In the genomic region with DNA sequence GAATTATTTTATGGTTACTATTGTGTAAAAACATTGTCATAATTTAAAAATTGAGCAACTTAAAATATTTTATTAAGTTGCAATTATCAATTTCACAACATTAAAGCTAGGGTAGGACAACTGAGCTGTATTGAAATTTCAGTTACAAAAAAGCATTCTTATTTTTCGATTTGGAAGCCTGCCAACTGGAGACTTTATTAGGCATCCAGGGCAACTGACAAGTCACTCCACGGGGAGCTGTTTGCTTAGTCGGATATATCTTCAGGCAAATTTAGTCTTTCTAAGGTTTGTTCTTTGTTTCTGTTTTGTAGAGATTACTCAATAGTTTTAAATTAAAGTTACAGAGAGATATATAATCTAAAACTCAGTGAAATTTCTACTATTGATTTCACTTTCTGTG, we compare ENCODE assay signal across 26 mouse cellular contexts.
DNase-seq lines count a peak whose midpoint lies in the region; ATAC-seq and TF ChIP-seq lines count a peak whose summit lies in the region.
"Had no signal": no experiment of that assay in that cellular context is flagged by ENCODE, and none has a peak within 500 bp of the region (broad histone marks: within the 10 kb centered on the region; RNA-seq: fewer than 3 reads in every experiment).

No protein-coding gene starts in this region.

- H3K9ac ChIP-seq in embryonic facial prominence, embryonic 14.5 days (ENCODE audit: low read depth, low read length) = no peak overlapping the region
- H3K9ac ChIP-seq in hindbrain, postnatal 0 days (replicated peaks; ENCODE audit: low read length) = no peak overlapping the region
- H3K9ac ChIP-seq in hindbrain, embryonic 16.5 days (ENCODE audit: low read depth, low read length) = no peak overlapping the region
- H3K9ac ChIP-seq in midbrain, postnatal 0 days (replicated peaks; ENCODE audit: low read length, poor library complexity, severe bottlenecking) = no peak overlapping the region
- no peak overlapping the region for H3K9ac ChIP-seq in midbrain, embryonic 16.5 days (ENCODE audit: low read depth, low read length)
- H3K9ac ChIP-seq: embryonic facial prominence, embryonic 13.5 days; forebrain, embryonic 13.5 days; heart, embryonic 12.5 days; heart, embryonic 15.5 days; hindbrain, embryonic 15.5 days had no signal

- no peak overlapping the region for H3K4me2 ChIP-seq in embryonic facial prominence, embryonic 14.5 days (ENCODE audit: low read depth, low read length)
- H3K4me2 ChIP-seq in hindbrain, postnatal 0 days (ENCODE audit: low read depth, low read length) = no peak overlapping the region
- no peak overlapping the region for H3K4me2 ChIP-seq in hindbrain, embryonic 16.5 days (ENCODE audit: low read length)
- H3K4me2 ChIP-seq in midbrain, postnatal 0 days (ENCODE audit: low read depth, low read length, poor library complexity, severe bottlenecking) = no peak overlapping the region
- H3K4me2 ChIP-seq in midbrain, embryonic 16.5 days (ENCODE audit: low read length) = no peak overlapping the region
- H3K4me2 ChIP-seq: embryonic facial prominence, embryonic 13.5 days; forebrain, embryonic 13.5 days; heart, embryonic 12.5 days; heart, embryonic 15.5 days; hindbrain, embryonic 15.5 days had no signal

- H3K4me1 ChIP-seq in embryonic facial prominence, embryonic 14.5 days (ENCODE audit: control insufficient read depth, insufficient read depth, low read length) = no peaks in the 10 kb centered on the region
- no peaks in the 10 kb centered on the region for H3K4me1 ChIP-seq in embryonic facial prominence, embryonic 10.5 days
- no peaks in the 10 kb centered on the region for H3K4me1 ChIP-seq in hindbrain, postnatal 0 days (ENCODE audit: insufficient read depth, low read length)
- no peaks in the 10 kb centered on the region for H3K4me1 ChIP-seq in hindbrain, embryonic 16.5 days (ENCODE audit: control insufficient read depth, insufficient read depth, low read depth, low read length)
- no peaks in the 10 kb centered on the region for H3K4me1 ChIP-seq in midbrain, postnatal 0 days (ENCODE audit: insufficient read depth, low read length)
- no peaks in the 10 kb centered on the region for H3K4me1 ChIP-seq in midbrain, embryonic 16.5 days (ENCODE audit: control insufficient read depth, insufficient read depth, low read length)
- H3K4me1 ChIP-seq: embryonic facial prominence, embryonic 13.5 days; forebrain, embryonic 10.5 days; forebrain, embryonic 13.5 days; heart, embryonic 12.5 days; heart, embryonic 15.5 days; hindbrain, embryonic 10.5 days; hindbrain, embryonic 15.5 days had no signal

- ATAC-seq in embryonic facial prominence, embryonic 14.5 days (ENCODE audit: low read depth) = no peak
- ATAC-seq in hindbrain, postnatal 0 days = no peak
- no peak for ATAC-seq in hindbrain, embryonic 16.5 days
- ATAC-seq in midbrain, postnatal 0 days (ENCODE audit: low FRiP score) = no peak
- no peak for ATAC-seq in midbrain, embryonic 16.5 days
- ATAC-seq: activated CD4-positive, CD25-positive, alpha-beta regulatory T cell, adult 4 months; forebrain, embryonic 13.5 days; inflammation-experienced regulatory T-cells, adult 6 months; intestine, embryonic 16.5 days had no signal

- H3K4me3 ChIP-seq in embryonic facial prominence, embryonic 14.5 days (ENCODE audit: low read depth, low read length) = no peak overlapping the region
- no peak overlapping the region for H3K4me3 ChIP-seq in embryonic facial prominence, embryonic 10.5 days
- no peak overlapping the region for H3K4me3 ChIP-seq in hindbrain, postnatal 0 days (ENCODE audit: low read length)
- no peak overlapping the region for H3K4me3 ChIP-seq in hindbrain, embryonic 16.5 days (ENCODE audit: low read length)
- no peak overlapping the region for H3K4me3 ChIP-seq in midbrain, postnatal 0 days (ENCODE audit: low read depth, low read length)
- H3K4me3 ChIP-seq in midbrain, embryonic 16.5 days (ENCODE audit: low read depth, low read length) = no peak overlapping the region
- H3K4me3 ChIP-seq: embryonic facial prominence, embryonic 13.5 days; forebrain, embryonic 10.5 days; forebrain, embryonic 13.5 days; heart, embryonic 12.5 days; heart, embryonic 15.5 days; hindbrain, embryonic 10.5 days; hindbrain, embryonic 15.5 days had no signal

- no peaks in the 10 kb centered on the region for H3K27me3 ChIP-seq in embryonic facial prominence, embryonic 14.5 days (replicated peaks; ENCODE audit: control insufficient read depth, insufficient read depth, low read length)
- no peaks in the 10 kb centered on the region for H3K27me3 ChIP-seq in embryonic facial prominence, embryonic 10.5 days (replicated peaks; ENCODE audit: low read depth, poor library complexity, severe bottlenecking)
- no peaks in the 10 kb centered on the region for H3K27me3 ChIP-seq in hindbrain, postnatal 0 days (ENCODE audit: insufficient read depth, low read length)
- no peaks in the 10 kb centered on the region for H3K27me3 ChIP-seq in hindbrain, embryonic 16.5 days (replicated peaks; ENCODE audit: control insufficient read depth, insufficient read depth, low read length)
- H3K27me3 ChIP-seq in midbrain, postnatal 0 days (ENCODE audit: insufficient read depth, low read length) = no peaks in the 10 kb centered on the region
- no peaks in the 10 kb centered on the region for H3K27me3 ChIP-seq in midbrain, embryonic 16.5 days (ENCODE audit: control insufficient read depth, insufficient read depth, low read depth, low read length)
- H3K27me3 ChIP-seq: embryonic facial prominence, embryonic 13.5 days; forebrain, embryonic 13.5 days; heart, embryonic 12.5 days; heart, embryonic 15.5 days; hindbrain, embryonic 15.5 days had no signal

- 40% methylated on average over 3 of the region's 3 CpGs for WGBS in embryonic facial prominence, embryonic 14.5 days
- 78% methylated on average over 3 of the region's 3 CpGs for WGBS in embryonic facial prominence, embryonic 10.5 days
- 25% methylated on average over 3 of the region's 3 CpGs for WGBS in hindbrain, postnatal 0 days
- WGBS in hindbrain, embryonic 16.5 days = 40% methylated on average over 3 of the region's 3 CpGs
- WGBS in midbrain, postnatal 0 days = 29% methylated on average over 3 of the region's 3 CpGs
- 37% methylated on average over 3 of the region's 3 CpGs for WGBS in midbrain, embryonic 16.5 days

- H3K9me3 ChIP-seq in embryonic facial prominence, embryonic 14.5 days (ENCODE audit: control insufficient read depth, low read length) = no peaks in the 10 kb centered on the region
- no peaks in the 10 kb centered on the region for H3K9me3 ChIP-seq in embryonic facial prominence, embryonic 10.5 days
- no peaks in the 10 kb centered on the region for H3K9me3 ChIP-seq in hindbrain, postnatal 0 days (ENCODE audit: low read length)
- H3K9me3 ChIP-seq in hindbrain, embryonic 16.5 days (ENCODE audit: control insufficient read depth, low read length) = no peaks in the 10 kb centered on the region
- no peaks in the 10 kb centered on the region for H3K9me3 ChIP-seq in midbrain, postnatal 0 days (ENCODE audit: low read length)
- no peaks in the 10 kb centered on the region for H3K9me3 ChIP-seq in midbrain, embryonic 16.5 days (replicated peaks; ENCODE audit: control insufficient read depth, low read length, poor library complexity, severe bottlenecking)
- H3K9me3 ChIP-seq: embryonic facial prominence, embryonic 13.5 days; forebrain, embryonic 10.5 days; forebrain, embryonic 13.5 days; heart, embryonic 12.5 days; heart, embryonic 15.5 days; hindbrain, embryonic 10.5 days; hindbrain, embryonic 15.5 days had no signal

- H3K27ac ChIP-seq in embryonic facial prominence, embryonic 14.5 days (replicated peaks; ENCODE audit: low read depth, low read length) = no peak overlapping the region
- no peak overlapping the region for H3K27ac ChIP-seq in embryonic facial prominence, embryonic 10.5 days (replicated peaks)
- no peak overlapping the region for H3K27ac ChIP-seq in hindbrain, postnatal 0 days
- H3K27ac ChIP-seq in hindbrain, embryonic 16.5 days (ENCODE audit: low read depth, low read length) = no peak overlapping the region
- no peak overlapping the region for H3K27ac ChIP-seq in midbrain, postnatal 0 days (ENCODE audit: low read depth, low read length)
- H3K27ac ChIP-seq in midbrain, embryonic 16.5 days (ENCODE audit: low read length) = no peak overlapping the region
- H3K27ac ChIP-seq: embryonic facial prominence, embryonic 13.5 days; forebrain, embryonic 10.5 days; forebrain, embryonic 13.5 days; heart, embryonic 15.5 days; hindbrain, embryonic 10.5 days; hindbrain, embryonic 15.5 days had no signal

- TF ChIP-seq CTCF in hindbrain, postnatal 0 days (IDR thresholded peaks at IDR 0.05; ENCODE audit: low read depth) = no peak
- TF ChIP-seq CTCF in midbrain, postnatal 0 days (IDR thresholded peaks at IDR 0.05) = no peak

- no peaks in the 10 kb centered on the region for H3K36me3 ChIP-seq in embryonic facial prominence, embryonic 14.5 days (ENCODE audit: control insufficient read depth, insufficient read depth, low read length)
- no peaks in the 10 kb centered on the region for H3K36me3 ChIP-seq in embryonic facial prominence, embryonic 10.5 days (replicated peaks)
- no peaks in the 10 kb centered on the region for H3K36me3 ChIP-seq in hindbrain, postnatal 0 days (ENCODE audit: insufficient read depth, low read length)
- H3K36me3 ChIP-seq in hindbrain, embryonic 16.5 days (ENCODE audit: control insufficient read depth, insufficient read depth, low read length) = no peaks in the 10 kb centered on the region
- H3K36me3 ChIP-seq in midbrain, postnatal 0 days (ENCODE audit: insufficient read depth, low read length) = no peaks in the 10 kb centered on the region
- H3K36me3 ChIP-seq in midbrain, embryonic 16.5 days (ENCODE audit: control insufficient read depth, insufficient read depth, low read length) = no peaks in the 10 kb centered on the region
- H3K36me3 ChIP-seq: embryonic facial prominence, embryonic 13.5 days; forebrain, embryonic 10.5 days; heart, embryonic 12.5 days; heart, embryonic 15.5 days; hindbrain, embryonic 10.5 days; hindbrain, embryonic 15.5 days had no signal

- peak; percentile 26 for DNase-seq in embryonic facial prominence, embryonic 14.5 days (ENCODE audit: low spot score)
- DNase-seq in embryonic facial prominence, embryonic 10.5 days (ENCODE audit: low spot score) = no peak
- DNase-seq in hindbrain, postnatal 0 days (ENCODE audit: low spot score) = peak; percentile 38
- peak; percentile 40 for DNase-seq in midbrain, postnatal 0 days (ENCODE audit: low spot score)
- DNase-seq: adrenal gland, adult 8-10 months; adrenal gland, postnatal 25 days; cerebellum, adult 11 months; cerebellum, adult 2 months; cerebellum, adult 9-11 months; cerebellum, postnatal 25 days; gastrocnemius, postnatal 25 days; heart, adult 18-20 months; heart, postnatal 10 days; heart, postnatal 36 days had no signal
